Mouse (Mus musculus) heart, embryonic 10.5 days (tissue): Measurements from ENCODE around the gene Nxph1. TPM values are rescaled to one million over a fixed set of nuclear protein-coding genes. Genes with fewer than 3 reads are reported as not detected.

ENCODE experiments used
- DNase-seq: peaks from one replicate; pipeline ENCODE4 v3.0.0-alpha.2; 2017; ENCODE audit warnings: low spot score
- H3K27ac ChIP-seq: fragments of 300-500 bp; sonication (generic); 2 replicates; pipeline ENCODE4 v1.5.1; 2016; ENCODE audit warnings: mild to moderate bottlenecking
- H3K27me3 ChIP-seq: fragments of 300-500 bp; sonication (generic); 2 replicates; pipeline ENCODE4 v1.6.1; 2016; ENCODE audit warnings: mild to moderate bottlenecking; ENCODE audit not compliant: poor library complexity, insufficient read depth, severe bottlenecking
- H3K36me3 ChIP-seq: fragments of 300-500 bp; sonication (generic); 2 replicates; pipeline ENCODE4 v1.6.1; 2016; ENCODE audit warnings: mild to moderate bottlenecking, moderate library complexity
- H3K4me1 ChIP-seq: fragments of 300-500 bp; sonication (generic); 2 replicates; pipeline ENCODE4 v1.6.1; 2016; ENCODE audit warnings: mild to moderate bottlenecking
- H3K4me3 ChIP-seq: fragments of 300-500 bp; sonication (generic); 2 replicates; pipeline ENCODE4 v1.5.1; 2016; ENCODE audit warnings: mild to moderate bottlenecking, moderate library complexity
- H3K9me3 ChIP-seq: fragments of 300-500 bp; sonication (generic); 2 replicates; pipeline ENCODE4 v1.6.1; 2016; ENCODE audit warnings: mild to moderate bottlenecking, moderate library complexity
- WGBS: fragments of 180-500 bp; shearing (Covaris S2); methylation state at CpG from one replicate; pipeline ENCODE4 v1.1.7; 2016; 5-methylcytosine and 5-hydroxymethylcytosine counted together
- polyA plus RNA-seq: library from polyadenylated mRNA; unstranded; fragments of >200 nt; fragmentation: Nextera tagmentation; extraction: Ambion mirVana; gene quantifications from 2 replicates; pipeline ENCODE4 v1.2.1, GENCODE M21; 2016

The Nxph1 gene
- polyA plus RNA-seq, 1 experiment from 2014 or later = not detected

DNA sequence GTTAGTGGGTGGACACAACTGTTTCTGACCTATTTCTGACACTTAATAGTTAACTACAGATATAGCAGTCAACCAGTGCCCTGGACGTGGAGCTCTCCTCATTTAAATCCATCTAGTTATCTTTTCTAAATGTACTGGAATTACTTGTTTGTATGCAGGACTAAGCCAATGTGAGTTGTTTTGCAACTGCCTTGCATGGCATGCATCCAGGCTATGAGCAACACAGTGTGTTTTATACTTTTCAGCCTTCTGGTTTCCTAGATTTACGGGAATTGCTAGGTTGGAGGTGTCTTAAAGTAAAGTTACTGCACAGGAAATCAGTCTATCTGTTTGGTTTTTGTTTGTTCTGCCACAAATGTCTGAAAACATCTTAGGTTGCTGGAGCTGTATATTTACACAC is 49.1 kb downstream of the Nxph1 start:
- no peak overlapping the region for H3K27ac ChIP-seq
- no peaks in the 10 kb centered on the region for H3K4me1 ChIP-seq
- no peaks in the 10 kb centered on the region for H3K9me3 ChIP-seq
- WGBS = 72% methylated on average over 2 of the region's 2 CpGs
- no peaks in the 10 kb centered on the region for H3K36me3 ChIP-seq
- H3K4me3 ChIP-seq = no peak overlapping the region
- no peak for DNase-seq
- no peaks in the 10 kb centered on the region for H3K27me3 ChIP-seq

DNA sequence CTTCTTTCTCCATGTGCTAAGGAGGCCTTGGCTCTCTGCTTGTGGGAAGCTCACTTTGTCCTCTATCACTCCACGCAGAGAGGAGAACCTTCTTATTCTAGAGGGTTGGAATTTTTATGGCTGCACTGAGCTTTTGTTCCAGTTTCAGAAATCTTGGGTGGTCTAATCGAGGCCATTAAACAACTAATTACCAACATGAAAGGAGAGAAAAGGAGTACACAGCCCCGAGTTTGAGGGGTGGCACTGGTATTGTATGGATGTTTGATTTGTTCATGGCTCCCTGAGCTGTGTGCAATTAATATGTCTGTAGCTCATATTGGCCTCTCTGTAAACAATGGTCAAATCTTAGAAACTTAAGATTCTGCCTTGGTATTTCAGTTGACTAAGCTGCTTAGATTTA is 54.5 kb downstream of the Nxph1 start:
- no peak for DNase-seq
- Histone ChIP-seq H3K4me1 (no peaks in the 10 kb centered on the region), H3K9me3 (no peaks in the 10 kb centered on the region), H3K27me3 (no peaks in the 10 kb centered on the region), H3K27ac (no peak overlapping the region), H3K36me3 (no peaks in the 10 kb centered on the region), H3K4me3 (no peak overlapping the region)
- 70% methylated on average over 3 of the region's 3 CpGs for WGBS

DNA sequence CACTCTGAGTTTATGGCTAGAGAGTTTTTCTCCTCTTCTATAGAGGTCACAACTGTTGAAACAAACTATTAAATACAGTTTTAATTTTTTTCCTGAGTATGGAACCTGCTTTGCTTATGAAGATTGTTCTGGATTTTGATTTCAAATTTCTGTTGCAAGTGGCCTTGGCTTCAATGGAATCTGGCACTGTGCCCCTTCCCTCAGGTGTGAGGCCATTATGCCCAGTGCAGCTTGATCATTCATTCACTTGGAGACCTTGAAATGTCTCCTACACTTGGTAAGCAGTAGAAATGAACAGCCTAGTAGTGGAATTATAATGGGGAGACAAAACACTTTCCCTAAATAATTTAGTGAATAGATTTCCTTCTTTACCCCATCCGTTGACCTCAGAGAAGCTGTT is 78.4 kb downstream of the Nxph1 start:
- no peaks in the 10 kb centered on the region for H3K27me3 ChIP-seq
- no peak overlapping the region for H3K4me3 ChIP-seq
- no peak overlapping the region for H3K27ac ChIP-seq
- H3K36me3 ChIP-seq = no peaks in the 10 kb centered on the region
- 85% methylated on average over 1 of the region's 1 CpGs for WGBS
- no peak for DNase-seq
- H3K4me1 ChIP-seq = no peaks in the 10 kb centered on the region
- no peaks in the 10 kb centered on the region for H3K9me3 ChIP-seq

DNA sequence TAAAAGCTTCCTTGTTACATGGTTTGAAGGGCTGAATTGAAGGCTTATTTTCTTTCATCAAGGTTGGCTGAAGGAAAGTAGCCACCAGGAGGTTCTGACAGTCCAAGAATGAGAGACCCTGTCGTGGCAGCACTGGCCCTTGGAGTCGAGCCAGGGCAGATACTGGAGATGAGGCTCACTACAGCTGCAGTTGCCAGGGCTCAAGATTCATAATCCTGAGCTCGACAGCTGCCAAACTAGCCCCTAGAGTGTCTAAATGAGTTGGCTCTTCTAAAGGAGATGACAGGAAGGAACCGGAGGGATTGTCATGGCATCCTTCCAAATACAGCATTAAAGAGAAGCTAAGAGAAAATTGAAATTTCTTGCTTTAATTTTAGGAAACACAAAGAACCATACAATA is 78.9 kb downstream of the Nxph1 start:
- DNase-seq = no peak

DNA sequence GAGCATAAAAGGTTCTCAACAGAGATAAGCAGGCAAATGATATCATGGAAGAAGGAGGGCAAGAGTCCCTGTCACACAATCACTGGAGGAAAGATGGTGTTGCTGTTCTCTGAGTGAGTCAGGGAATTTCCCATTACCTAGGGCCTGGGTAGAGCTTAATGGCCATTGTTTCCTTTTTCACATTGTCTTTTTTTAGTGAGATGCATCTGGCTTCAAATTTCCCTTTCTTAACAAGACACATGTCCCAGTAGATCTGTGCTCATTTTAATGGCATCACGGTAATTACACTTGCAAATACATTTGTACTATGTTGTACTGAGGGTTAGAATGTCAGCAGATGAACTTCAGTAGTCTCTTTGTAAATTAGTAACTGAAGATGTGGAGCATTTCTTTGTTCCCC is 80.3 kb downstream of the Nxph1 start:
- DNase-seq = no peak

More for the DNA sequence above, 78.9 kb downstream of the Nxph1 start:
- no peaks in the 10 kb centered on the region for H3K36me3 ChIP-seq
- no peak overlapping the region for H3K4me3 ChIP-seq
- no peak overlapping the region for H3K27ac ChIP-seq
- no peaks in the 10 kb centered on the region for H3K9me3 ChIP-seq
- 68% methylated on average over 4 of the region's 4 CpGs for WGBS
- H3K4me1 ChIP-seq = no peaks in the 10 kb centered on the region
- no peaks in the 10 kb centered on the region for H3K27me3 ChIP-seq

DNA sequence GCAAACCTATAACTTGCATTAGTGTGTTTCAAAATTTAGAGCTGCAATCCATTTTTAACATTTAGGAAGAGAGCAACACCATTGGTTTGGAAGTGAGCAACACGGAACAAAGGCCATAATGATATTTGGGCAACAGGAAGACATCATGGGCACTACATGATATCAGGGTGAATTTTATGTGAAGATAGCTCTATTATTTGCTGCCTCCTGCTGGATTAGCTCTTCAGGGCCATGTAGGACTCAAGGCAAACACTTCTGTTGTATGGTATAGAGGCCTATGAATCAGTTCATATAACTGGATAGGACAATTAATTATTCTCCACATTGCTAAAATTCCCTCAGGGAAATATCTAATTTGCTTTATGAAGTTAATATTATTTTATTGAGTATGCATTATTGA is 91.1 kb downstream of the Nxph1 start:
- no peaks in the 10 kb centered on the region for H3K4me1 ChIP-seq
- H3K4me3 ChIP-seq = no peak overlapping the region
- H3K36me3 ChIP-seq = no peaks in the 10 kb centered on the region
- no peaks in the 10 kb centered on the region for H3K27me3 ChIP-seq
- 86% methylated on average over 1 of the region's 1 CpGs for WGBS
- H3K9me3 ChIP-seq = no peaks in the 10 kb centered on the region
- no peak for DNase-seq
- H3K27ac ChIP-seq = no peak overlapping the region

More for the DNA sequence above, 80.3 kb downstream of the Nxph1 start:
- Histone ChIP-seq H3K9me3 (no peaks in the 10 kb centered on the region), H3K27me3 (no peaks in the 10 kb centered on the region), H3K4me1 (no peaks in the 10 kb centered on the region), H3K36me3 (no peaks in the 10 kb centered on the region), H3K27ac (no peak overlapping the region), H3K4me3 (no peak overlapping the region)
- WGBS = 84% methylated on average over 1 of the region's 1 CpGs

DNA sequence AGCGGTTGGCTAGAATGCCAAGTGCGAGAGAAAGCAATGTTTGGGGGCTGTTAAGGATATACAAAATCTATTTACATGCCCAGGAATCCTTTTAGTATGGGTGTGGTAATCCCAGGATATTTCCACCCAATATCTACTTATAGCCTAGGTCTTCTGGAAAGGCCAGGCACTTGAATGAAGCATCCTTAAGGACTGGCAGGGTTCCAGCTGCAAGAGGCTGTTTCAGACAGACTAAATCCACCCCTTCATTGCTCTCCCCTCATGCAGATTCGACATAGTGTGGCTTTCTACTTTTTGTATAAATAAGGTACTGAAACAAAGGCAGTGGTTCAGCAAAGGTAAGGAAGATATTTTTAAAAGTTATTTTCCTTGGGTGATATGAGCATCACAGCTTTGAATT is 92.8 kb downstream of the Nxph1 start:
- WGBS = 84% methylated on average over 3 of the region's 3 CpGs

DNA sequence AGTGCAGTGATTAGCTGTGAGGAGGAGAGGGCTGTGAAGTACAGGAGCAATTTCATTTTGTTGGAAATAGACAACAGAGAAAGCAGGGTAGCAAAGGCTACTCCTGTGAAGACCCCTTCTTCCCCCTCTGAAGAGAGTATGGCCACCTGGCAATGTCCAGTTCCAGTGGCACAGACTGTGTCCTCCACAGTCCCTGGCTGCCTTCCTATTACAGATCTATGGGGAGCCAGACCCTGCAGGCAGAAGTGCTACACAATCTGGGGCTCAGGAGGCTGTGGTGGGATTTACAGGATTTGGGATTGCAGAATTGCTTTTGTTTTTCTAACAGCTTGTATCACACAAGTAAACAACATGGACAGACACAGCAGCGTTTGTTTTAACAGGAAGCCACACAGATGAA is 94.2 kb downstream of the Nxph1 start:
- WGBS = 13% methylated on average over 1 of the region's 1 CpGs
- Histone ChIP-seq H3K27me3 (no peaks in the 10 kb centered on the region), H3K27ac (no peak overlapping the region), H3K4me1 (no peaks in the 10 kb centered on the region), H3K36me3 (no peaks in the 10 kb centered on the region), H3K4me3 (no peak overlapping the region), H3K9me3 (no peaks in the 10 kb centered on the region)
- no peak for DNase-seq

More for the DNA sequence above, 92.8 kb downstream of the Nxph1 start:
- H3K4me1 ChIP-seq = no peaks in the 10 kb centered on the region
- H3K27me3 ChIP-seq = no peaks in the 10 kb centered on the region
- H3K27ac ChIP-seq = no peak overlapping the region
- DNase-seq = no peak
- no peaks in the 10 kb centered on the region for H3K36me3 ChIP-seq
- no peaks in the 10 kb centered on the region for H3K9me3 ChIP-seq
- H3K4me3 ChIP-seq = no peak overlapping the region

DNA sequence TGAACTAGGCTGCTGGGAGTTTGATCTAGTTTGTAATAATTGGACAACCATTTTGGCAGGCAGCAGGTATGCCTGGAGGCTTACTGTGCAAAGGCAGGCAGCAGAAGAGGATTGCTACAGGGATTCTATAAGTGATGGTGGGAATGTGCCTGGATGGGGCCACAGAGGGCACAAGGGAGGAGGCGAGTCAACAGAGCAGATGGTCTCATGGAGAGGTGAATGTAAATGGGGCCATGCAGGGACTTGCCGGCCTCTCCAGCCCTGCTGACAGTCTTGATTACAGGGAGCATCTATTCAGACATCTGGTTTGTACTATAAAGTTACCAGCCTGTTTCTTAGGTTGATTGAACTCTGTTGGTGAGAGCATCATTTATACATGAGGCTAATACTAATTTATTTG is 98.6 kb downstream of the Nxph1 start:
- H3K4me3 ChIP-seq = no peak overlapping the region

DNA sequence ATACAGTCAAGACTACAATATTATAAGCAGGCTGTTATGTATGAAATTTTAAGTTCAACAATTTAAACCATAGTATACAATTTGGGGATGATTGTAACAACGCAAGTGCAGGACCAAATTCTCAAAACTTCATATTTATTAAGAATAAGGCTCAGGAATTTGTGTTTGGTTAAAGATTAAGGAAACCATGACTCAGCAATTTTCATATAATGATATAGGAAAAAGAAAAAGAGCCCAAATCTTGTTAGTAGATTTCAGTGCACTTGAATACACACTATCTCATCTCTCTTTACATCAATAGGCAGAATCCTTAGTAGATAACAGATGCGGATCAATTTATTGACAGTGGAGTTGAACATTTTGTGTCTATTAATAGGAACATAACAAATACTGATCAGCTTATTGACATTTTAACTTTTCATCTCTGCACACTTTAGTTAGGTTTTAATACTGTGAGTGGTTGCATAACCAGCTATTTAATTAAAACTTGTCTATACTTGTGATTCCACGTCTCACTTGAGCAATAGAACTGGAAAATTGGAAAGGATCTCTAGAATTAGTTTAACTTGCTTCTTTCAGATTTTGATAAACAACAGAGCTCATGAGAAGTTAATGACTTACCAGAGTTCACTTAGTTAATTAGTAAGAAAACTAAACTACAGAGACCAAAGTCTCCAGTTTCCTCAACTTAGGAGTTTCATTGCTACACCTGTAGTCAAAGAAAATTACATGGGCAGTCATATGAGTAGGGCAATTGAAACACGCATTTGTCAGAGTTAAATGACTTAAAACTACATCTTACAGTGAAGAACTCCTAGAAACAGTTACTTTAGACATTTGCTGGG is 113.3 kb downstream of the Nxph1 start:
- no peak overlapping the region for H3K4me3 ChIP-seq
- 84% methylated on average over 4 of the region's 4 CpGs for WGBS
- H3K4me1 ChIP-seq = no peaks in the 10 kb centered on the region
- no peak overlapping the region for H3K27ac ChIP-seq
- H3K27me3 ChIP-seq = no peaks in the 10 kb centered on the region
- H3K36me3 ChIP-seq = no peaks in the 10 kb centered on the region
- no peaks in the 10 kb centered on the region for H3K9me3 ChIP-seq
- no peak for DNase-seq

More for the DNA sequence above, 98.6 kb downstream of the Nxph1 start:
- no peaks in the 10 kb centered on the region for H3K36me3 ChIP-seq
- H3K27me3 ChIP-seq = no peaks in the 10 kb centered on the region
- H3K4me1 ChIP-seq = no peaks in the 10 kb centered on the region
- WGBS = 60% methylated on average over 2 of the region's 2 CpGs
- DNase-seq = no peak
- H3K27ac ChIP-seq = no peak overlapping the region
- no peaks in the 10 kb centered on the region for H3K9me3 ChIP-seq

DNA sequence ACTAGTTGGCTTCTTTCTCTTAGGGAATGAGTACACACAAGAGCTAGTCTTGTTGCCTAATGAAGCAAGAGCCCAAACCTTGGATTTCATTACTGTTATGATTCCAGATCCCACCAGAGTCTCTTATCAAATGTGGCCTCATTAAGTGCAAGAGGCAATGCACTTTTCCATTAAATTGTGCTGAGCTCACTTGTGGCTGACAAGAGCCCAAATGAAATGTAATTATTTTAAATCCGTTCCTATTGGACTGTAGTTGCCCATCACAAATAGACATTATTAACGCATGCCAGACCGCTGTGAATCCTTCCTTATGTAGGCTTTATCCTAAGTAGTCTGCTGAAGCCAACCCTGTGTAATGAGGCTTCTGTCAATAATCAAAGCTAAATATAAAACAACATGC is 118.2 kb downstream of the Nxph1 start:
- Histone ChIP-seq H3K36me3 (no peaks in the 10 kb centered on the region), H3K27me3 (no peaks in the 10 kb centered on the region), H3K4me1 (no peaks in the 10 kb centered on the region), H3K9me3 (no peaks in the 10 kb centered on the region), H3K27ac (no peak overlapping the region), H3K4me3 (no peak overlapping the region)
- DNase-seq = no peak
- 90% methylated on average over 3 of the region's 3 CpGs for WGBS

DNA sequence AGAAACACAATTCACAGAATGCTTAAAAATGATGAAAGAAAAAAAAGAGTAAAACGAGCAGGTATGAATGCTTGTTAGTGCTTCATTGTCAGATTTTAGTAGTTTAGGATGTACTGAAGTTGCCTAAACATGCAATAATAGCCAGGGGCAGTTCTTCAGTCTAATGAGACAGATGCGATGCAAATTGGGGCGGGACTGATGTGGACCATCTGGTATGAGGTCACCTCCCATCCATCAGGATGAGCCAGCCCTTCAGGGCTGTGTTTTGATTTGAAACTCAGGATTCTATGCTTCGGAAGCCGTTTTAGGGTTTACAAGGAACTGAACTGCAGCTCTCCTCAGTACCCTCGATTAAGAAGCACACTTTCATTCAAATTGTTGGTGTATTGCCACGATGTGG is 121.7 kb downstream of the Nxph1 start:
- H3K36me3 ChIP-seq = no peaks in the 10 kb centered on the region
- WGBS = 65% methylated on average over 7 of the region's 7 CpGs
- no peak overlapping the region for H3K4me3 ChIP-seq
- no peak for DNase-seq
- H3K27ac ChIP-seq = no peak overlapping the region
- no peaks in the 10 kb centered on the region for H3K27me3 ChIP-seq
- H3K4me1 ChIP-seq = no peaks in the 10 kb centered on the region
- H3K9me3 ChIP-seq = no peaks in the 10 kb centered on the region

DNA sequence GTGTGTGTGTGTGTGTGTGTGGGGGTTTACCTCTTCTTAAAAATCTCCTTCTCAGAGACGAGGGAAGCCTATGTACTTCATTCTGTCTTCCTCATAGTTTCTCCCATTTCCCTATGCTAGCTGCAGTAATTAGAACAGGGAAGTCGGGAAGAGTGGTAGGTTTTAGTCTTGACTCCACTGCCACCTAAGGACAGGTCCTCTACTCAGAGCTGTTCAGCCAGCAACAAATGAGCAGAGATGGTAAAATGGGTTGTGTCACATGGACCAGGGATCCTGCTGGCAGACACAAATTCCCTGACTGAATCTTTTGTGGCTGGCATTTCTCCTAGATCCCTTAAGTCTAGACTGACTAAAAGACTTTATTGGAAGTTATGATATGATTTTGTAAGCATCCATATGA is 128.2 kb downstream of the Nxph1 start:
- DNase-seq = no peak
- no peaks in the 10 kb centered on the region for H3K4me1 ChIP-seq
- no peaks in the 10 kb centered on the region for H3K27me3 ChIP-seq
- no peaks in the 10 kb centered on the region for H3K36me3 ChIP-seq
- H3K4me3 ChIP-seq = no peak overlapping the region
- H3K27ac ChIP-seq = no peak overlapping the region
- H3K9me3 ChIP-seq = no peaks in the 10 kb centered on the region
- 50% methylated on average over 2 of the region's 2 CpGs for WGBS
